Mouse (Mus musculus): ENCODE data around the gene Pex11a.
A peak's percentile ranks its signal among the peaks of the same experiment; 100 is the strongest.

Gene Pex11a

GRCm38 (mm10) chr7:79738913-79739312 is 4.0 kb downstream of the Pex11a start:
- no peak for DNase-seq (ENCODE audit: low spot score in 2 of 2)

- no peak for DNase-seq (ENCODE audit: low spot score in 2 of 2)
Measured at GRCm38 (mm10) chr7:79736511-79736910, 6.4 kb downstream of the Pex11a start.

GRCm38 (mm10) chr7:79734563-79734962 is 8.4 kb downstream of the Pex11a start:
- no peak for DNase-seq (ENCODE audit: low spot score in 2 of 2)

GRCm38 (mm10) chr7:79732622-79733021 is 10.3 kb downstream of the Pex11a start, which contains the start of gene Plin1:
Gene Plin1, minus strand, starts transcription at chr7:79732903.
- DNase-seq (ENCODE audit: low spot score in 2 of 2), result no peak

GRCm38 (mm10) chr7:79731438-79731837 is 11.5 kb downstream of the Pex11a start:
- no peak for DNase-seq (ENCODE audit: low spot score in 2 of 2)

GRCm38 (mm10) chr7:79729743-79730370 is 13.1 kb downstream of the Pex11a start:
- no peak for DNase-seq (ENCODE audit: low spot score in 2 of 2)

- peak; percentile 16 to 57 for DNase-seq (ENCODE audit: low spot score in 2 of 2)
Measured at GRCm38 (mm10) chr7:79729169-79729568, 13.8 kb downstream of the Pex11a start.

GRCm38 (mm10) chr7:79728219-79728618 is 14.7 kb downstream of the Pex11a start:
- DNase-seq (ENCODE audit: low spot score in 2 of 2), result peak; percentile 30 to 60

- peak in 1 of 2 experiments; percentile 29 for DNase-seq (ENCODE audit: low spot score in 2 of 2)
Measured at GRCm38 (mm10) chr7:79727091-79727490, 15.8 kb downstream of the Pex11a start.

GRCm38 (mm10) chr7:79721386-79721977 is 21.4 kb downstream of the Pex11a start:
- DNase-seq (ENCODE audit: low spot score in 2 of 2), result no peak

GRCm38 (mm10) chr7:79715187-79715981 is 27.5 kb downstream of the Pex11a start, which contains the start of gene Kif7:
Gene Kif7, minus strand, starts transcription at chr7:79715720.
- DNase-seq (ENCODE audit: low spot score in 2 of 2), result peak; percentile 12 to 14

GRCm38 (mm10) chr7:79710831-79711230 is 32.1 kb downstream of the Pex11a start:
- no peak for DNase-seq (ENCODE audit: low spot score in 2 of 2)

- DNase-seq (ENCODE audit: low spot score in 2 of 2), result no peak
Measured at GRCm38 (mm10) chr7:79710130-79710607, 32.8 kb downstream of the Pex11a start.

GRCm38 (mm10) chr7:79705210-79705609 is 37.7 kb downstream of the Pex11a start:
- DNase-seq (ENCODE audit: low spot score in 2 of 2), result no peak

- no peak for DNase-seq (ENCODE audit: low spot score in 2 of 2)
Measured at GRCm38 (mm10) chr7:79702755-79703154, 40.2 kb downstream of the Pex11a start.

- no peak for DNase-seq (ENCODE audit: low spot score in 2 of 2)
Measured at GRCm38 (mm10) chr7:79696495-79696894, 46.4 kb downstream of the Pex11a start.
